Mouse (Mus musculus) CD4-positive, CD25-positive, alpha-beta regulatory T cell, adult 2 months (primary cell): ENCODE measurements around the gene Nynrin.

ENCODE experiments used
- DNase-seq: peaks from one replicate; pipeline ENCODE4 v3.0.0-alpha.2; 2012; ENCODE audit warnings: low read depth, low spot score

Nynrin gene

DNA sequence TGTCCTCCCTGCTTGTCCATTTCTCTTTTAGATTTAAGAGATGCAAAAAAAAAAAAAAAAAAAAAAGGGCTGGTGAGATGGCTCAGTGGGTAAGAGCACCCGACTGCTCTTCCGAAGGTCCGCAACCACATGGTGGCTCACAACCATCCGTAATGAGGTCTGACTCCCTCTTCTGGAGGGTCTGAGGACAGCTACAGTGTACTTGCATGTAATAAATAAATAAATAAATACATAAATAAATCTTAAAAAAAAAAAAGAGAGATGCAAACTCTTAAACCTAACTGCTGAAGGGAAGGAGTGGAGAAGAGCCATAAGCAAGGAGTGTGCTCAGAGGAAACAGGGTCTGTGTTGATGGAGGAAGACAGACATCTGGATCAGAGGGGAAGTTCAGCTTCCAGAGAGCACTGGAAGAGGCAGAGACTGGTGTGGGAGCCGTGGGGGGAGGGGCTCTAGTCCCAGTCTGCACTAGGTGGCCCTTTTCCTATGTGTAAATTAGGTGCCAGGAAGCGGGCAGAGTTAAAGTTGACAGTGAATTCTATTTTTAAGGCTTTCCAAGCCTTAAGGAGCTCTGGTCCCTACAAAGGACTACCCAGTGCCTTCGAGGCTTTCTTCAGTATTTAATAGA, 24.6 kb downstream of the Nynrin start:
- no peak for DNase-seq

GRCm38 (mm10) chr14:55879623-55880022, 25.8 kb downstream of the Nynrin start:
- DNase-seq, result peak; percentile 91

DNA sequence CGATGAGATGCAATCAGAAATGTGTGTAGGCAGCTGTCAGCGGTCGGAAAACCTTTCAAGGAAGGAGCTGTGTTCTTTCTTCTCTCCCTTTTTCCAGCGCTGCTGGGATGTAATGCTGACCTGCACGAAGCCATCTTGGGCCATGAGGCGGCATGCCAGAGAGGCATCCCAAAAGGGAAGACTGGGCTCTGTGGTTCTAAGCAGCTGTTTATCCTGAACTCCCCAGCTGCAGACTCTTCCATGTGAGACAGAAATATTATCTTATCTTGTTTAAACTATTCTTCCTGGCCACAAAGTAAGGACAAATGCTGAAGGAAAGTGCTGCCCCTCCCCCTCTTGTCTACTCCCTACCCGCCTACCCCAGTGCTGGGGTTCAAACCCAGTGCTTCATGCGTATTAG, 27.2 kb downstream of the Nynrin start:
- no peak for DNase-seq

DNA sequence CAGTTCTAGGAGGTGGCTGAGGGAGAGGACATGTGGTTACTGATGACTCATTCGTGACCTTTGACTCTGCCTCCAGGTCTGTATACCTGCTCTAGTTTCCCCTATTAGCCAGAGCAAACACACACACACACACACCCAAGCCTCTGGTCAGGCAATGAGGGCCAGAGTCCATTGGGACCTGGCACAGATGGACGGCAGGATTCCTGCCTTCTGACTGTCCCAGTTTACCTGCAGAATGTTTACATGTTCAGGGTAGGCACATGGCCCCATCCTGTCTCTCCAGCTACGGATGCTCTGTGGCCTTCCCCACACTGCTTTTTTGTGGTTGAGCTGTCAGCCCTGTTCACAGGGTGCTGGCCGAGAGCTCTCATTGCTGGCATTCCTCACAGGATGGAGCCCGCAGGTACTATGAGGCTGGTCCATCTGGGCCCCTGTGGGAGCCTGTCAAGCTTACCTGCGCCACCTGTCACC, 28.4 kb downstream of the Nynrin start:
- DNase-seq, result peak; percentile 52

- DNase-seq, result no peak
Observed at GRCm38 (mm10) chr14:55883149-55883661, 29.4 kb downstream of the Nynrin start.

DNA sequence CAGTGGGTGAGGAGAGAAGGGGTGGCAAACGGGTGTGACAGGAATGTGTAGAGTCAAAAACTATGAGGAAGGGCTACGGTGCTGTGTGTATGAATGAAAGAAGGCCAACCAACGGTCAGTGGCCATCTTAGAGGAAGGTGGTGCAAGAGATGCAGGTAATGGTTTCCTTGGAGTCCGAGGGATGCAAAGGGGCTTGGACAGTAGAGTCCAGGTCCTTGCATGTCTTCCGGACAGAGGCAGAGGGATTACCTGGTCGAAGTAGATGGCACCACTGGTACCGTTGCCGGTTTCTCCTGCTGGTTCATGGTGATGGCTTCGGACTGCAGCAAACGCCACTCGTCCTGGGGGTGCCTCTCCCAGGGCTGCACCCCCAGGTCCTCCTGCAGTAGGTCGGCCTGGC, 29.9 kb downstream of the Nynrin start:
- DNase-seq, result no peak

DNA sequence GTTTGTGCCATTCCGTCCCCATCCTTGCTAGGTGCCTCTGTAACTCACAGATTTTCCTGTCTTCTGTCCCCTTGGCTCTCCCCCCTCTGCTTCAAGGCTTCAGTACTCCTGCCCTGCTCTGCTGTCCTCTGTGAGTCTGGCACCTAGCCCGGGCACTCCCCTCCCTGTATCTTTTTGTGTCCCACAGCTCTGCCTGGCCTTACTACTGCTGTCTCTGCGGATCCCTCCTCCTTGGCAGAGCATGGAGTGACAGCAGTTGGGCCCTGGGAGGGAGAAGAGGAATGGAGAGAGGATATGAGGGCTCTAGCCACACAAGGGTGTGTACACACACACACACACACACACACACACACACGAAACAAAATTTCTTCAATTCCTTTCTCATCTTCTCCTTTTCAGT, 30.4 kb downstream of the Nynrin start, which contains the start of gene Cbln3:
Cbln3 (minus strand) TSS at position 227 of the 400 bp plus-strand sequence.
- DNase-seq, result peak; percentile 27

DNA sequence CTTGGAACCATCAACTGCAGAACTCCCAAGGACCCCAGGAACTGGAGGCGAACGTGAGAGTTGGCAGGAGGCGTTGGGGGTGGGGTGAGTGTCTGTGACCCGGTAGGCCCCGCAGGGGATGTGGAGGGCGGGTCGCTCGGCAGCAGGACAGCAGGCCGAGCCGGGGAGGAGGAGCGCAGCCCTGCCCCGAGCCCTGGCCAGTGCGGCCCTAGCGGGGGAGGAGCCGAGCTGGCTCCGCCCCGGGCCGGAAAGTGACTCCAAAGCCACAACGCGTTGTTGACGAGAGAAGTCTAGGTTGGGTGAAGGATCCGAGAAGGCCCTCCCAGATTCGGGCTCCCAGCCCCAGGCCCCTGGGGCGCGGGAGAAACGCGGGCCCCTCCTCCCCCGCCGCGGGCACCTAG, 30.9 kb downstream of the Nynrin start, which contains the start of gene Khnyn:
Khnyn (plus strand) TSS at position 235 of the 401 bp plus-strand sequence.
- peak; percentile 84 for DNase-seq

GRCm38 (mm10) chr14:55885114-55885790, 31.4 kb downstream of the Nynrin start:
- DNase-seq, result peak; percentile 39

- DNase-seq, result peak; percentile 69
Observed at GRCm38 (mm10) chr14:55885791-55886271, 32.0 kb downstream of the Nynrin start.

GRCm38 (mm10) chr14:55886571-55887382, 33.0 kb downstream of the Nynrin start:
- no peak for DNase-seq

DNA sequence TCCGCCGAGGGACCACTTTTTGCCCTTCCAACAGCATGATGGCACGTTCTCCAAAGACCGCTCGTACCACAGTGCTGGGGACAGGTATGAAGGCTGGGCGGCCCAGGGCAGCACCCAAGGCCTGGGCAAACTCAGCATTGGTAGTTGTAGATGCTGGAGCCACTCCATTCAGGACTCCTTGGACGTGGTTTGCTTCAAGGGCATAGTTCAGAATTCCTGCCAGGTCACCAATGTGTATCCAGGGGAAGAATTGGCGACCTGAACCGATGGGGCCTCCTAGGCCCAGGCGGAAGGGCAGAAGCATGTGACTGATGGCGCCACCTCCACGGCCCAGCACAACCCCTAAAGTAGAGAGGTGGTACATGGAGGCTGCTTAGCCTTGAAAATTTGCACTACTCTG, 43.9 kb downstream of the Nynrin start:
- no peak for DNase-seq

GRCm38 (mm10) chr14:55898947-55899346, 45.1 kb downstream of the Nynrin start:
- no peak for DNase-seq

GRCm38 (mm10) chr14:55899701-55900413, 46.0 kb downstream of the Nynrin start, which contains the start of gene Sdr39u1:
TSS of gene Sdr39u1 (minus strand) at chr14:55900293.
- peak; percentile 95 for DNase-seq

- DNase-seq, result no peak
Observed at GRCm38 (mm10) chr14:55900414-55900755, 46.6 kb downstream of the Nynrin start.

GRCm38 (mm10) chr14:55905518-55905917, 51.7 kb downstream of the Nynrin start:
- peak; percentile 47 for DNase-seq

- DNase-seq, result peak; percentile 45
Observed at GRCm38 (mm10) chr14:55913406-55913805, 59.6 kb downstream of the Nynrin start.

- peak; percentile 93 for DNase-seq
Observed at GRCm38 (mm10) chr14:55918240-55919082, 64.7 kb downstream of the Nynrin start.

- no peak for DNase-seq
Observed at GRCm38 (mm10) chr14:55922475-55923232, 68.8 kb downstream of the Nynrin start.
